ENCODE assay signal across 9 mouse cellular contexts in the genomic region with DNA sequence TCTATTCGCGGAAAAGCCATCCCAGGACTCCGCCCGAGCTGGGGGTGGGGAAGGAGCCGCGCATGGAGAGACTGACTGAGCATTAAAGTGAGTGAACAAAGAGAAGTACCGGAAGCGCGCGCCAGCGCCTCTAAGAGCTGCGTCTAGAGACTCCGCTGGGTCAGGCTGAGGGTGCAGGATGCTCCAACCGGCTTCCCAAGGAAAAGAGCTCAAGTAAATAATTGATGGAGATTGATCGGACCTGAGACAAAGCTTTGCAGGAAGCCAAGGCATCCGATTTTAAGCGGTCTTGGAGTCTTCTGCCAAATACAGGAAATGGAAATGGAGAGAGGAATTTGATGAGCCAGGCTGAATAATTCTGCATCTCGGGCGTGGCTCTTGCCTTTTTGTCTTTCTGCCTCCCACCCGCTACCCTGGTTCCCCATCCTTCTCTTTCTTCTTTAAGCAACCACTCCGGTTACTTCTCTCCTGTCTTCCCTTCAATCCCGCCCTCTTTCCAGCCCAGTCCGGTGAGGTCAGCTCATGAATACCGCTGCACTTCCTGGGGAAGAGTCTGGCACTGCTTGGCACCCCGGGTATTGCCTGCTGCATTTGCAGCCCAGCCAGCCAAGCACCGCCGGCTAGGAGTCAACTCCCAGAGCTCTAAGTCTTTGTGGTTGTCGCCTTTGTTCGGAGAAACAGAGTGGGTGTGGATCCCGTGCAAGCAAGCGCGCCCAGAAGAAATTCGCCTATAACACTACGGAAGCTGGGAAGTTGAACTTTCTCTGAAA. TPM values are rescaled to one million over a fixed set of nuclear protein-coding genes. Genes with fewer than 3 reads are reported as not detected.
A peak's percentile ranks its signal among the peaks of the same experiment; 100 is the strongest.
DNase-seq lines count a peak whose midpoint lies in the region.
"Had no signal": no experiment of that assay in that cellular context is flagged by ENCODE, and none has a peak within 500 bp of the region (broad histone marks: within the 10 kb centered on the region; RNA-seq: fewer than 3 reads in every experiment).

Gene Soga3, plus strand, starts transcription at position 274 of the 770 bp plus-strand sequence.

- H3K36me3 ChIP-seq in hindbrain, embryonic 10.5 days = 0 out of 2 replicates have a peak, but pooled peaks cover 7% of the 10 kb centered on the region
- no peaks in the 10 kb centered on the region for H3K36me3 ChIP-seq in limb, embryonic 10.5 days

- peak; percentile 3 to 6 for DNase-seq in kidney, postnatal 4 days
- DNase-seq in kidney, postnatal 36 days = no peak
- peak; percentile 75 to 80 for DNase-seq in cerebellum, postnatal 25 days
- DNase-seq in hindbrain, embryonic 10.5 days (ENCODE audit: low spot score) = peak; percentile 86
- peak; percentile 53 for DNase-seq in limb, embryonic 10.5 days (ENCODE audit: low spot score)
- DNase-seq in right cerebral cortex, postnatal 10 days (ENCODE audit: low spot score in 2 of 2) = peak; percentile 87 to 88
- no peak for DNase-seq in urinary bladder, adult 18-20 months (ENCODE audit: low spot score in 2 of 2)
- DNase-seq in urinary bladder, adult 2 months (ENCODE audit: low spot score) = no peak

- peak within 1 kb of the TSS; percentile 97 for H3K27ac ChIP-seq in hindbrain, embryonic 10.5 days
- H3K27ac ChIP-seq in limb, embryonic 10.5 days = peak within 1 kb of the TSS; percentile 50; the same call in 1 of the 2 replicates

- H3K4me3 ChIP-seq in hindbrain, embryonic 10.5 days = peak within 1 kb of the TSS; percentile 74
- H3K4me3 ChIP-seq in limb, embryonic 10.5 days = peak within 1 kb of the TSS; percentile 51
- H3K4me3 ChIP-seq: megakaryocyte, embryonic 14.5 days had no signal

- peaks cover 15% of the 10 kb centered on the region for H3K27me3 ChIP-seq in hindbrain, embryonic 10.5 days (ENCODE audit: insufficient read depth, poor library complexity, severe bottlenecking)
- H3K27me3 ChIP-seq in limb, embryonic 10.5 days (ENCODE audit: low read depth, poor library complexity, severe bottlenecking) = peaks cover 64% of the 10 kb centered on the region

- H3K4me1 ChIP-seq in hindbrain, embryonic 10.5 days (replicated peaks) = peaks cover 46% of the 10 kb centered on the region
- peaks cover 32% of the 10 kb centered on the region for H3K4me1 ChIP-seq in limb, embryonic 10.5 days

- WGBS in hindbrain, embryonic 10.5 days = under 1% methylated on average over 34 of the region's 34 CpGs
- WGBS in limb, embryonic 10.5 days = under 1% methylated on average over 34 of the region's 34 CpGs

- H3K9me3 ChIP-seq in hindbrain, embryonic 10.5 days = no peaks in the 10 kb centered on the region
- no peaks in the 10 kb centered on the region for H3K9me3 ChIP-seq in limb, embryonic 10.5 days (replicated peaks)

RNA-seq across cellular contexts. Expression of gene Soga3, which starts in this region (rescaled TPM):
- polyA plus RNA-seq in hindbrain, embryonic 10.5 days (2016; fragmentation: Nextera tagmentation; extraction: Ambion mirVana) = 15.3 and 31.6 TPM in 2 replicates
- polyA plus RNA-seq in limb, embryonic 10.5 days (2016; fragmentation: Nextera tagmentation; extraction: Ambion mirVana) = 0.38 and 1.3 TPM in 2 replicates
- 0.25 and 0.36 TPM in 2 replicates for polyA plus RNA-seq in urinary bladder, adult 2 months (2012; rRNA removed)

Comparison
In these comparisons a context has a peak if more than half of its experiments do, and no peak if none do; other contexts are left out.
1. DNase-seq: peak in kidney, postnatal 4 days (2 of 2), cerebellum, postnatal 25 days (2 of 2), hindbrain, embryonic 10.5 days (single experiment), limb, embryonic 10.5 days (single experiment) and right cerebral cortex, postnatal 10 days (2 of 2); none in kidney, postnatal 36 days (0 of 2), urinary bladder, adult 18-20 months (0 of 2) and urinary bladder, adult 2 months (single experiment).